Mouse (Mus musculus): ENCODE measurements around the gene Sp4. TPM values are rescaled to one million over a fixed set of nuclear protein-coding genes. Genes with fewer than 3 reads are reported as not detected.

Gene Sp4
- polyA plus RNA-seq, 1 experiment from 2014 or later, result 24.9 TPM

GRCm38 (mm10) chr12:118301866-118302835 lies 911 bp upstream of the Sp4 start:
- H3K9me3 ChIP-seq, result no peaks in the 10 kb centered on the region
- peaks cover 32% of the 10 kb centered on the region for H3K4me1 ChIP-seq
- ATAC-seq (replicated peaks), result peak; percentile 93
- H3K9ac ChIP-seq (replicated peaks), result peak overlapping the region; percentile 67
- peak overlapping the region; percentile 62 for H3K4me2 ChIP-seq (replicated peaks)
- peak overlapping the region; percentile 99 for H3K27ac ChIP-seq (replicated peaks)
- peak overlapping the region; percentile 73 for H3K4me3 ChIP-seq
- H3K36me3 ChIP-seq, result no peaks in the 10 kb centered on the region
- under 1% methylated on average over 70 of the region's 74 CpGs for WGBS
- no peaks in the 10 kb centered on the region for H3K27me3 ChIP-seq

- 0% methylated on average over 13 of the region's 13 CpGs for WGBS
- peak overlapping the region; percentile 74 for H3K9ac ChIP-seq (replicated peaks)
- no peak for ATAC-seq (replicated peaks)
- H3K4me3 ChIP-seq, result peak overlapping the region; percentile 73
- peak overlapping the region; percentile 99 for H3K27ac ChIP-seq (replicated peaks)
- H3K36me3 ChIP-seq, result no peaks in the 10 kb centered on the region
- H3K4me2 ChIP-seq (replicated peaks), result peak overlapping the region; percentile 52
- peaks cover 46% of the 10 kb centered on the region for H3K4me1 ChIP-seq
- no peaks in the 10 kb centered on the region for H3K9me3 ChIP-seq
- H3K27me3 ChIP-seq, result no peaks in the 10 kb centered on the region
Observed at GRCm38 (mm10) chr12:118300754-118301071, 527 bp downstream of the Sp4 start.

- Histone ChIP-seq H3K9ac (replicated peaks) (0 out of 2 replicates have a peak overlapping the region, but pooled peaks have one; percentile 26), H3K4me1 (peaks cover 49% of the 10 kb centered on the region), H3K27me3 (no peaks in the 10 kb centered on the region), H3K4me2 (replicated peaks) (peak overlapping the region; percentile 52), H3K36me3 (no peaks in the 10 kb centered on the region), H3K9me3 (no peaks in the 10 kb centered on the region), H3K4me3 (peak overlapping the region; percentile 73), H3K27ac (replicated peaks) (no peak overlapping the region)
- ATAC-seq (replicated peaks), result no peak
- 15% methylated on average over 6 of the region's 6 CpGs for WGBS
Observed at GRCm38 (mm10) chr12:118299956-118300355, 1.3 kb downstream of the Sp4 start.

DNA sequence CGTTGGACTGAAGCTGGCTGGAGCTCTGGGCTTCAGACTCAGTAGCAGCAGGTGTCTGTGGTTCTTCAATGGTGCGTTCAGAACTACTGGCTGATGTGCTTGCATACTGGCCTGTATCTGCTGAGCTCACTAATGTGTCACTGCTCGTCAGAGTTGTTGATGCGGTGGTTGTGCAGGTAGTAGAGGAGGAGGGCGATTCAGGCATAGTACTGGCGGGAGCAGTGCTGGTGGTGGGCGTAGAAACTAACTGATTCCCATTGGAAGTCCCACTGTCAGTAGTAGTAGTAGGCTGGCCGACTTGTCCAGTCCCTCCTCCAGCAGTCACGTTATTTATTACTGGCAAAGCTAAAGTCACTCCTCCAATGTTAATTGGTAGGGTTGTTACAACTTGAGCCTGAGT lies 2.1 kb downstream of the Sp4 start:
- Histone ChIP-seq H3K4me1 (peaks cover 49% of the 10 kb centered on the region), H3K27ac (replicated peaks) (no peak overlapping the region), H3K9me3 (no peaks in the 10 kb centered on the region), H3K4me2 (replicated peaks) (peak overlapping the region; percentile 52), H3K9ac (replicated peaks) (no peak overlapping the region), H3K27me3 (no peaks in the 10 kb centered on the region), H3K36me3 (no peaks in the 10 kb centered on the region), H3K4me3 (0 out of 2 replicates have a peak overlapping the region, but pooled peaks have one; percentile 18)
- WGBS, result 76% methylated on average over 9 of the region's 9 CpGs
- no peak for ATAC-seq (replicated peaks)

DNA sequence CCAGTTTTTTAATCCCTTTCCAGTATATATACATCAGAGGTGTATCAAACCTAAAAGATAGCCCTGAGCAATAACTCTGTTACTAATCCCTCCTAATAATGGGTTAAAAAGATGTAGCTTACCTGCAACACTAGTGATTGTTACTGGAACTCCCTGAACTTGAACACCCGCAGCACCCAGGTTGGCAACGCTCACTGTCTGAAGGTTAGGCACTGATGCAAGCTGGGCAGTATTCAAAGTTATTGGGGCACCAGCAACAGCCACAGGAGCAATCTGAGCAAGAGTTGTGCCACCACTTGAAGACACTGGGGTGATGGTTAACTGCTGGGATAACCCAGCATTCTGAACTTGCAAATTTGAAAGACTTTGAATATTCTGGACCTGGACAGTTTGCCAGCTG lies 2.7 kb downstream of the Sp4 start:
- H3K4me3 ChIP-seq, result peak overlapping the region; percentile 18; the same call in 1 of the 2 replicates
- 75% methylated on average over 2 of the region's 2 CpGs for WGBS
- H3K27me3 ChIP-seq, result no peaks in the 10 kb centered on the region
- ATAC-seq (replicated peaks), result no peak
- H3K9me3 ChIP-seq, result no peaks in the 10 kb centered on the region
- H3K27ac ChIP-seq (replicated peaks), result no peak overlapping the region
- peak overlapping the region; percentile 52 for H3K4me2 ChIP-seq (replicated peaks)
- H3K4me1 ChIP-seq, result peaks cover 49% of the 10 kb centered on the region
- H3K36me3 ChIP-seq, result 0 out of 2 replicates have a peak, but pooled peaks cover 2% of the 10 kb centered on the region
- H3K9ac ChIP-seq (replicated peaks), result no peak overlapping the region

GRCm38 (mm10) chr12:118296236-118296635 lies 5.0 kb downstream of the Sp4 start:
- Histone ChIP-seq H3K36me3 (0 out of 2 replicates have a peak, but pooled peaks cover 2% of the 10 kb centered on the region), H3K9me3 (no peaks in the 10 kb centered on the region), H3K27me3 (no peaks in the 10 kb centered on the region), H3K4me1 (peaks cover 41% of the 10 kb centered on the region), H3K9ac (replicated peaks) (no peak overlapping the region), H3K4me2 (replicated peaks) (peak overlapping the region; percentile 42; the same call in 1 of the 2 replicates), H3K4me3 (no peak overlapping the region), H3K27ac (replicated peaks) (no peak overlapping the region)
- no peak for ATAC-seq (replicated peaks)
- 94% methylated on average over 2 of the region's 2 CpGs for WGBS

GRCm38 (mm10) chr12:118295793-118296192 lies 5.4 kb downstream of the Sp4 start:
- no peak for ATAC-seq (replicated peaks)
- Histone ChIP-seq H3K4me1 (peaks cover 41% of the 10 kb centered on the region), H3K36me3 (0 out of 2 replicates have a peak, but pooled peaks cover 2% of the 10 kb centered on the region), H3K27me3 (no peaks in the 10 kb centered on the region), H3K9me3 (no peaks in the 10 kb centered on the region), H3K27ac (replicated peaks) (no peak overlapping the region), H3K4me2 (replicated peaks) (no peak overlapping the region), H3K9ac (replicated peaks) (no peak overlapping the region), H3K4me3 (no peak overlapping the region)
- 98% methylated on average over 1 of the region's 1 CpGs for WGBS

GRCm38 (mm10) chr12:118288947-118289346 lies 12.3 kb downstream of the Sp4 start:
- no peak overlapping the region for H3K4me3 ChIP-seq
- H3K27me3 ChIP-seq, result no peaks in the 10 kb centered on the region
- H3K27ac ChIP-seq (replicated peaks), result no peak overlapping the region
- H3K9me3 ChIP-seq, result no peaks in the 10 kb centered on the region
- no peak for ATAC-seq (replicated peaks)
- H3K36me3 ChIP-seq, result 0 out of 2 replicates have a peak, but pooled peaks cover under 1% of the 10 kb centered on the region
- no peaks in the 10 kb centered on the region for H3K4me1 ChIP-seq
- H3K9ac ChIP-seq (replicated peaks), result no peak overlapping the region
- no peak overlapping the region for H3K4me2 ChIP-seq (replicated peaks)
- 78% methylated on average over 1 of the region's 1 CpGs for WGBS

GRCm38 (mm10) chr12:118285099-118285498 lies 16.1 kb downstream of the Sp4 start:
- H3K27me3 ChIP-seq, result no peaks in the 10 kb centered on the region
- H3K27ac ChIP-seq (replicated peaks), result no peak overlapping the region
- no peak for ATAC-seq (replicated peaks)
- no peak overlapping the region for H3K9ac ChIP-seq (replicated peaks)
- WGBS, result 95% methylated on average over 6 of the region's 6 CpGs
- H3K9me3 ChIP-seq, result no peaks in the 10 kb centered on the region
- no peaks in the 10 kb centered on the region for H3K36me3 ChIP-seq
- H3K4me1 ChIP-seq, result no peaks in the 10 kb centered on the region
- H3K4me3 ChIP-seq, result no peak overlapping the region
- H3K4me2 ChIP-seq (replicated peaks), result no peak overlapping the region

DNA sequence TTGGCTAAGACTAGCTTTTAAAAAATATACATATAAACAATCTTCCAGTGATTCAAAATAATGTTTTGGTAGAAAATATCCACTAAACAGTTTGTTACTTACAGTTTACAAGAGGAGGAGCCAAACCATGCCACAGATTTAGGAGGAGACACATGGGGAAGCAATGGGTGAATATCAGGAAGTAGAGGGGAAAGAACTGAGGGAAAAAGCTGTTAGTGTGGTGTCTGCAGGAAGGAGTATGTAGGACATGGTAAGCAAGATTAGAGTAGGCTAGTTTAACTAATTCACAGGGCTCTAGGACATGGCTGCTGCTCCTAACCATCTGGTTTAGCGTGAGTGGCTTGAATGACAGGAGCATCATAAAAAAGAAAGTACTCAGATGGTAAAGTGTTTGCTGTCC lies 19.3 kb downstream of the Sp4 start:
- ATAC-seq (replicated peaks), result no peak
- Histone ChIP-seq H3K36me3 (no peaks in the 10 kb centered on the region), H3K9me3 (no peaks in the 10 kb centered on the region), H3K27me3 (no peaks in the 10 kb centered on the region), H3K4me1 (no peaks in the 10 kb centered on the region), H3K4me2 (replicated peaks) (no peak overlapping the region), H3K4me3 (no peak overlapping the region), H3K27ac (replicated peaks) (no peak overlapping the region), H3K9ac (replicated peaks) (no peak overlapping the region)
- 59% methylated on average over 1 of the region's 1 CpGs for WGBS

DNA sequence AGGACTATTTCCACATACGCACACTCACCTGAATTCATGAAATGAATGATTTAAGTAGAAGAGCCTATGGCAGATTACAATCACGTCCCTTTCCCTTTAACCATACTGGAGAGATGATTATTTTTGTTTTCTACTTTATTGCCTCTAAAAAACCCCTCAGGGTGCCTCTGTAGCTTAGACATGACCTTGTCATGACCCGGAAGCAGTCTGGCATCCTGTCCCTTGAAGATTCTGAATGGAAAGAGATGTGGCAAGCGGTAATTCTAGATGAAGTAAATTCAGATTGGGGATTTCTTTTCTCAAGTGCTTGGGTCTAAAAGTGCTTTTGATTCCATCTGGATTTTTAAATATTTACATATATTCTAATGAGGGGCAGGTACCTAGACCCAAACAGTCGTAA lies 24.9 kb downstream of the Sp4 start:
- no peak overlapping the region for H3K27ac ChIP-seq (replicated peaks)
- H3K36me3 ChIP-seq, result no peaks in the 10 kb centered on the region
- 88% methylated on average over 5 of the region's 5 CpGs for WGBS
- no peaks in the 10 kb centered on the region for H3K27me3 ChIP-seq
- ATAC-seq (replicated peaks), result no peak
- no peak overlapping the region for H3K4me3 ChIP-seq
- H3K9ac ChIP-seq (replicated peaks), result no peak overlapping the region
- H3K4me1 ChIP-seq, result no peaks in the 10 kb centered on the region
- no peak overlapping the region for H3K4me2 ChIP-seq (replicated peaks)
- H3K9me3 ChIP-seq, result no peaks in the 10 kb centered on the region

GRCm38 (mm10) chr12:118264905-118265304 lies 36.3 kb downstream of the Sp4 start:
- Histone ChIP-seq H3K27me3 (no peaks in the 10 kb centered on the region), H3K9ac (replicated peaks) (no peak overlapping the region), H3K9me3 (no peaks in the 10 kb centered on the region), H3K4me3 (no peak overlapping the region), H3K27ac (replicated peaks) (no peak overlapping the region), H3K4me2 (replicated peaks) (no peak overlapping the region), H3K36me3 (no peaks in the 10 kb centered on the region), H3K4me1 (no peaks in the 10 kb centered on the region)
- ATAC-seq (replicated peaks), result no peak

Measured in forebrain, embryonic 15.5 days (tissue).